Mouse (Mus musculus): ENCODE data around the gene Pou5f1.

DNA sequence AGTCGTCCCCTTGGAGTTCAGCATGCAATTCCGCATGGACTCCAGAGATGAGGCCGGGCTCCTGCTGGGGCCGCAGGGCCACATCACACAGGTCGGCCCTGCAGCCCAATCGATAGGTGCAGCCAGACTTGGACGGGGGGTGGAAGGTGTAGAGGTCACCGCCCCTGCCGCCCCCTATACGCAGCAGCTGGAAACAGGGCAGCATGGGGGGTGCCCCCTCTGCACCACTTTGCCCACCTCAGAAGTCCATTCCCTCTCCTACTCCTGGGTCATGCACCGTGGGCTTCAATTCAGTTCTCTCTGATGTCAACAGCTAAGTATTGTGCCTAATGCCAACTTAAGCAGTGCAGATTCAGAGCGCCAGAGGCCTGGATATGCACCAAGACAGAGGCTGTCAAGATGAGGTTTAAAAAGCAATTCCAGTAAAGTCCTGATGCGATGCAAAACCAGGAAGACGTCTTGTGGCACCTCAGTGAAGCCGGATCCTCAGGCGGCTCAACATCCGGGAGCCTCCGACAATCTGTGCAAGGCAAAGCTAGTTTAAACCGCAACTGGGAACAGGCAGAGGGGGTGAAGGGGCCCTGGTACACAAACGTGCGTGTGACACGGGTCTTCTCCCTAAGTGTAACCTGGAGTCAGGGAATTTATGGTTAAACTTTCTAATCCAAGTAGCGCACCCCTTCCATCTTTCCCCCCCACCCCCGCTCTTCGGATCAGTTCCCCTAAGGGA is 10.3 kb downstream of the Pou5f1 start:
- no peak for TF ChIP-seq EP300 (optimal IDR thresholded peaks at IDR 0.05)
- no peak for TF ChIP-seq CTCF (IDR thresholded peaks at IDR 0.05; ENCODE audit: low read depth)
